Mouse (Mus musculus) midbrain, embryonic 10.5 days (tissue): ENCODE measurements around the gene Pid1. TPM values are rescaled to one million over a fixed set of nuclear protein-coding genes. Genes with fewer than 3 reads are reported as not detected.

Experiments used
- DNase-seq: peaks from one replicate; pipeline ENCODE4 v3.0.0-alpha.2; 2017; ENCODE audit warnings: low spot score
- H3K27ac ChIP-seq: fragments of 300-500 bp; sonication (generic); replicated peaks from 2 replicates; pipeline ENCODE4 v1.5.1; 2016; ENCODE audit warnings: mild to moderate bottlenecking
- H3K27me3 ChIP-seq: fragments of 300-500 bp; sonication (generic); 2 replicates; pipeline ENCODE4 v1.6.1; 2016; ENCODE audit warnings: low read depth, mild to moderate bottlenecking; ENCODE audit not compliant: poor library complexity, severe bottlenecking
- H3K36me3 ChIP-seq: fragments of 300-500 bp; sonication (generic); 2 replicates; pipeline ENCODE4 v1.6.1; 2016; ENCODE audit warnings: mild to moderate bottlenecking, moderate library complexity
- H3K4me1 ChIP-seq: fragments of 300-500 bp; sonication (generic); 2 replicates; pipeline ENCODE4 v1.6.1; 2016
- H3K4me3 ChIP-seq: fragments of 300-500 bp; sonication (generic); 2 replicates; pipeline ENCODE4 v1.5.1; 2016; ENCODE audit warnings: mild to moderate bottlenecking, moderate library complexity
- H3K9me3 ChIP-seq: fragments of 300-500 bp; sonication (generic); replicated peaks from 2 replicates; pipeline ENCODE4 v1.6.1; 2016; ENCODE audit warnings: mild to moderate bottlenecking
- WGBS: fragments of 180-500 bp; shearing (Covaris S2); methylation state at CpG from one replicate; pipeline ENCODE4 v1.1.7; 2016; 5-methylcytosine and 5-hydroxymethylcytosine counted together
- polyA plus RNA-seq: library from polyadenylated mRNA; unstranded; fragments of >200 nt; fragmentation: Nextera tagmentation; extraction: Ambion mirVana; gene quantifications from 2 replicates; pipeline ENCODE4 v1.2.1, GENCODE M21; 2016

Gene Pid1
- polyA plus RNA-seq, 1 experiment from 2014 or later, result 9.6 TPM

DNA sequence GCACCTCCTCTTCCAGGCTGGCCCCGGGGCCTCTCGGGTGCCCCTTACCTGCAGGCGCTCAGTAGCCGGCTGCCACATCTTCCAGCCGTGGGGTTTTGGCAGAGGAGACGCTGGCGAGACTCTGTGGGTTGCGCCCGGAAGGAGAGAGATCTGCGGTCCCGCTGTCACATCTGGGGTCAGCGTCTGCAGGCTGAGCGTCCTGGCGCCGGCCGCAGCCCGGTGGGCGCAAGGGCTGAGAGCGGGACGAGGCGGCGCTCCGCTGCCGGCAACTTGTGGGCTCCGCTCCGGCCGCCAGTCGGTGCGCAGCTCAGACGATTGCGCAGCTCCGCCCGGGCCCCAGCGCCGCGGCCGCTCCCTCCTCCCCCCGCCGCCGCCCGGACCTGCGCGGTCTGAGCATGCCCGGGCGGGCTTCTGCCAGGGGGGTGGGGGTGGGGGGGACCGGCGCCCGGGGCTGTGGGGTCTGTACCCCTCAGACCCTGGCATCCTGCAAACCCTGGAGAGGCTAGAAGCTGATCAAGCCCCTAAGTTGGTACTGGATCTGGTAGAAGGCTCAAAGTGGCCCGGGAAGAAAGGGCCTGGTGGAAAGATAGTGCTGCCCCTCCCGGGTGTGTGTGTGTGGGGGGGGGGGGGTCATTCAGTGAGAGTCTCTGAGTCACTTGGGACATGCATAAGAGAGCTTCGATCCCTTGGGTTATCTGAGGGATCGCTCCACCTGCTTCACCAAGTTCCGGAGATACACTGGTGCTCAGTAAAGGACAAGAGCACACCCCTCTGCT is 79.5 kb downstream of the Pid1 start:
- H3K27ac ChIP-seq, result peak overlapping the region; percentile 81
- peak; percentile 69 for DNase-seq
- peaks cover 31% of the 10 kb centered on the region for H3K27me3 ChIP-seq
- no peaks in the 10 kb centered on the region for H3K36me3 ChIP-seq
- no peaks in the 10 kb centered on the region for H3K9me3 ChIP-seq
- H3K4me1 ChIP-seq, result peaks cover 15% of the 10 kb centered on the region
- H3K4me3 ChIP-seq, result peak overlapping the region; percentile 69
- WGBS, result 3% methylated on average over 45 of the region's 53 CpGs

DNA sequence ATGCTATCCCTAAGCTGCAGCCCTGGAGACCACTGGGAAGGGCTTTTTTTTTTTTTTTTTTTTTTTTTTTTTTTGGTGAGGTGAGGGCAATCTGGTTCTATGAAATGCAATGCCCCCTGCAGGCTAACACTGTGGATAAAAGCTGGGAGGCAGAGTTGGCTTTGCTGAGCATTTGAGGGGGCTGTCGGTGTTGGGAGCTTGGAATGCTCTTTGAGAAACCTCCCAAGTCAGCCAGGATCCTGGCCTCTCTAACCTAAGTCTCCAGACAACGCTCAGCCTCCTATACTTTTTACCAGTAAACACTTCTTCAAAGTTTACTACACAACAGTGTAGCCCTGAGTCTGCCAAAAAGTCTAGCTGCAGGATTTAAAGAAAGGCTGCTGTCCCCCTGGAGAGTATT is 80.9 kb downstream of the Pid1 start:
- DNase-seq, result no peak
- Histone ChIP-seq H3K4me3 (peak overlapping the region; percentile 69), H3K36me3 (no peaks in the 10 kb centered on the region), H3K9me3 (no peaks in the 10 kb centered on the region), H3K4me1 (peaks cover 15% of the 10 kb centered on the region), H3K27me3 (peaks cover 31% of the 10 kb centered on the region), H3K27ac (no peak overlapping the region)
- WGBS, result 7% methylated on average over 2 of the region's 2 CpGs

DNA sequence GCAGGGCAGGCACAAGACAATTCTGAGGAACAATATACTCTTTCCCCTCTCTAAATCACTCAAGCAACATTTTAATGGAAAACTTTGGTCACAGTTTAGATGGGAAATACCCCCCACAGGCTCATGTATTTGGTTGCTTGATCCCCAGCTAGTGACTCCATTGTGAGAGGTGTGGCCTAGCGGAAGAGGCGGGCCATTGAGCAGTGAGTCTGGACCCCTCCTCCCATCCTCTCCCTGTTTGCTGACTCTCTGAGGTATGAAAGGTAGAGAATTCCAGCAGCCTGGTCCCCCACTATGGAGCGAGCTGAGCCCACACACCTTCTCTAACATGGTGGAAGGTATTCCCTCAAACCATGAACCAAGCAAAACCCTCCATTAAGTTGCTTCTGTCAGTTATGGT is 83.8 kb downstream of the Pid1 start:
- Histone ChIP-seq H3K9me3 (no peaks in the 10 kb centered on the region), H3K27ac (no peak overlapping the region), H3K36me3 (no peaks in the 10 kb centered on the region), H3K4me3 (no peak overlapping the region), H3K4me1 (peaks cover 15% of the 10 kb centered on the region), H3K27me3 (peaks cover 23% of the 10 kb centered on the region)
- WGBS, result 87% methylated on average over 3 of the region's 3 CpGs
- DNase-seq, result no peak

DNA sequence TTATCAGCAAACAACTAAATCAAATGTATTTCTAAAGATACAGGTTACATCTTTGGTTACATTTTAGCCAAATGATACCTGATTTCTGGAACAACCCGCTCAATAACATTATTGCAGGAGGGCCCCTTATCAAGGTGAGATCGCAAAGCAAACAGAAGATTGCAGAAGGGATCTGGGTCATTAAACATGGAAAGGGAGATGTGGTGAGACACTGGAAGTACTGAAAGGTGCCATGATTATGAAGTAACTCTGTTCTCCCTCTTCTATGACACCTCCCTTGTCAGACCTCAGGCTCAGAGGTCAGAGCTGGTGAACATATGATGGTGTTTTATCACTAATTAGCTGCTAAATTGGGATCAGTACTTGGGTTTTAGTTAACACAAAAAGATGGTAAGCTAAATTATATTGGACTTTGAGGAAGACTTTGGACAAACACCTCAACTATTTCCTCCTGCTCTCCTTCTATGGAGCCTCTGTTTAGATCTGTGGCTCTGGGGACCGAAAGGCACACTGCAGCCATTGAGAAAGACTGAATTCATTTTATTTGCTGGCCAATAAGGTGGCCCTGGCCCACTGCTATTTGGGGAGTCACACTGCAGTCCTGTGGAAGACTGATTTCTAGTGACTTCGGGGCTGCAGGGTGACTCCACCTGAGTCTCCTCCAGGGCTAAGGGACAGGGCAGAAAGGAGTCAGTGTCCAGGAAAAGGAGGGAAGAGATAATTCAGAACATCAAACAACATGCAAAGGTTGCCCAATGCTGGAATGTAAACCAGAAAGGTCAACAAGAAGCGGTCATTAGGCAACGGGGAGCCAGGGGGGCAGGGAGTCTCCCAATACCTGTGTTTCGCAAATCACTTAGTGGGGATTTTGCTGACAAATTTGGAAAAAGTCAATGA is 85.4 kb downstream of the Pid1 start:
- WGBS, result 87% methylated on average over 7 of the region's 7 CpGs
- H3K9me3 ChIP-seq, result no peaks in the 10 kb centered on the region
- no peak for DNase-seq
- no peak overlapping the region for H3K27ac ChIP-seq
- H3K27me3 ChIP-seq, result peaks cover 10% of the 10 kb centered on the region
- peaks cover 3% of the 10 kb centered on the region; the same call in 1 of the 2 replicates for H3K4me1 ChIP-seq
- no peak overlapping the region for H3K4me3 ChIP-seq
- no peaks in the 10 kb centered on the region for H3K36me3 ChIP-seq

DNA sequence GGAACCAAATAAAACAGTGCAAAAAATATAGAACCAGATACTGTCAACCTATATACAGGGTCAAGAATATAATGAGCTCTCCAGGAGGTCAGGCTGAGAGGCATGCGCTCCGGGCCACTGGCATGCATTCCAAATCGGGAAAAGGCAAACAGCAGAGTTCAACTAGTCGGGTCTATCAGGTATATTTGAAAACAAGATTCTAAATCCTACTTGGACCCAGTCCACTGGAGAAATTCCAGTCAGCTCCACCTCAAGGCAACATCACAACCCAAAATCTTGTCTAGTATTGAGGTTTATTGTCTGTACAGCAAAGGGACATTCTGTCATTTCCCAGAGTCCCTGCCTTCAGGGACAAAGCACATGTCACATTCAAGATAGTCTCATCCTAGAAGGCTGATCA is 91.0 kb downstream of the Pid1 start:
- 78% methylated on average over 4 of the region's 4 CpGs for WGBS
- no peaks in the 10 kb centered on the region for H3K4me1 ChIP-seq

DNA sequence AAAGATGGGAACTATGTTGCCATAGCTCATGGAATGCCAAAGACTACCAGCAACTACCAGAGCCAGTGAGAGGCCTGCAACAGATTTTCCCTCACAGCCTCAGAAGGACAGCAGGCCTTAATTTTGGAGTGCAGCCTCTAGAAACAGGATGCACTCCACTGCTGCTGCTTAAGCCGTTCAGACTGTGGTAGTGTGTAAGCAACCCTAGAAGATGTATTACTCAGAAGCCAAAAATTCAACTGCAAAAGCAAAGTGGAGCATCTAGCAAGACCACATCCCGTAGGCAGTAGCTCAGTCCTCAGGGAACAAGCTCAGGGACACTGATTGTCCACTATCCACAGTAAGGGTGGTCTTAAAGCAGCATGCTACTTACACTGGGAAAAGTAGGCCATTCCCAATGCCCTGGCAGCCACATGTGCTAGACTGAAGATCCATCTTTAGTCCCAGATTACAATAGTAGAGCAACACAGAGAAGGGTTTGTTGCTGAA is 92.2 kb downstream of the Pid1 start:
- Histone ChIP-seq H3K9me3 (no peaks in the 10 kb centered on the region), H3K36me3 (no peaks in the 10 kb centered on the region), H3K27me3 (no peaks in the 10 kb centered on the region), H3K4me1 (no peaks in the 10 kb centered on the region), H3K4me3 (no peak overlapping the region), H3K27ac (no peak overlapping the region)
- 76% methylated on average over 2 of the region's 2 CpGs for WGBS
- DNase-seq, result no peak

More for the DNA sequence above, 91.0 kb downstream of the Pid1 start:
- Histone ChIP-seq H3K27me3 (no peaks in the 10 kb centered on the region), H3K4me3 (no peak overlapping the region), H3K27ac (no peak overlapping the region), H3K36me3 (no peaks in the 10 kb centered on the region), H3K9me3 (no peaks in the 10 kb centered on the region)
- DNase-seq, result no peak

DNA sequence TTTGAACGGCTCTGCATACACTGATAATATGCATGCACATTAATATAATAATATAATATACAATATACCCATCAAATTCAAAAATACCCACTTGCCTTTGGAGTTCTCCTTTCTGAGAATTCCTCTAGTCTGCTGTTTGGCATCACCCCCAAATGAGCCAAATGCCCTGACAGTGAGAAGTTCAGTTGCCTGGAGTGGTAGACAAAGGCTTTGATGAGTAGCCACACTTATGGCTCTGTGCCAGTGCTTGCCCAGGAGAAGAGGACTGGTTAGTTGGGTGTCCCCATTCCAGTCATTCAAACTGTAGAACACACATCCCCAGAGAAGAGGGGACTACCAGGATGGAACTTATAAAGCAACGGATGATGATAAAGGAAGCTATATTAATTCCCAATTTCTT is 106.3 kb downstream of the Pid1 start:
- Histone ChIP-seq H3K36me3 (no peaks in the 10 kb centered on the region), H3K9me3 (no peaks in the 10 kb centered on the region), H3K27ac (no peak overlapping the region), H3K4me1 (no peaks in the 10 kb centered on the region), H3K4me3 (no peak overlapping the region), H3K27me3 (no peaks in the 10 kb centered on the region)
- WGBS, result 83% methylated on average over 2 of the region's 2 CpGs
- no peak for DNase-seq

DNA sequence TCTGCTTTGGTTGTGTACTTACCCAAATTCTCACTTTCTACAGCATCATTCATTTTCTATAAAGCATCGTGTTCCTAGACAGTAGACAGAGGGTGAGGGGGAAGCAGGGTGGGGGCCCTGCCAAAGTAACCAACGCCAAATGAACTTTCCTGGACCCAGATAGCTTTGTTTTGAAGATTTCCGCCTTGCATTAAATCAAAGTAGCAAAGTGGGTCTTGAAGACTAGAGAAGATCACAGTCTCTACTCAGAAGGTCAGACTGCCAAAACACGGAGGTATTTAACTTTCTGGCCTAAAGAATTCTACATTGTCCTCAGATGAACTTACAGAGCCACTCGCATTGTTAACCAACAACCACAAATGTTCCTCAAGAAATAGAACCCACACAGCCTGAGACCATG is 109.6 kb downstream of the Pid1 start:
- Histone ChIP-seq H3K36me3 (no peaks in the 10 kb centered on the region), H3K27ac (no peak overlapping the region), H3K9me3 (no peaks in the 10 kb centered on the region), H3K27me3 (no peaks in the 10 kb centered on the region), H3K4me1 (no peaks in the 10 kb centered on the region), H3K4me3 (no peak overlapping the region)
- WGBS, result 89% methylated on average over 5 of the region's 5 CpGs
- DNase-seq, result no peak

DNA sequence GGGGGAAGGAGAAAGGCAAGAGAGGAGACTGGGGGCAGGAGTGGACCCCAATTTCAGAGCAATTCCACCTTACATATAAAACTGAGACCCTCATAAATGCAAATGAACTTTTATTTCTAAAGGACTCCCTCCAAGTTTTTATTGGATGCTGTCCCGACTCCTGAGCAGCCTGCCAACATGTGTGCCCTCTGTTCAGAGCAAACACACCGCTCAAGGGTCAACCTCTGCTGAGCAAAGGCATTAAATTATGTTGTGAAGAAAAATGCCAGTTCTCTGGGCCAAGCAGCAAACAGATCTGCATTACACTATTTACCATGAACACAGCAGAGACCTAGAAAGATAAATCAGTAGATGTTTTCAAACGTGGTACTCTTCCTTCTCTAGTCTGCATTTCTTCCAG is 110.1 kb downstream of the Pid1 start:
- no peaks in the 10 kb centered on the region for H3K9me3 ChIP-seq
- no peak overlapping the region for H3K4me3 ChIP-seq
- DNase-seq, result no peak
- WGBS, result 71% methylated on average over 3 of the region's 3 CpGs
- H3K4me1 ChIP-seq, result no peaks in the 10 kb centered on the region
- no peaks in the 10 kb centered on the region for H3K36me3 ChIP-seq
- H3K27ac ChIP-seq, result no peak overlapping the region
- H3K27me3 ChIP-seq, result no peaks in the 10 kb centered on the region

DNA sequence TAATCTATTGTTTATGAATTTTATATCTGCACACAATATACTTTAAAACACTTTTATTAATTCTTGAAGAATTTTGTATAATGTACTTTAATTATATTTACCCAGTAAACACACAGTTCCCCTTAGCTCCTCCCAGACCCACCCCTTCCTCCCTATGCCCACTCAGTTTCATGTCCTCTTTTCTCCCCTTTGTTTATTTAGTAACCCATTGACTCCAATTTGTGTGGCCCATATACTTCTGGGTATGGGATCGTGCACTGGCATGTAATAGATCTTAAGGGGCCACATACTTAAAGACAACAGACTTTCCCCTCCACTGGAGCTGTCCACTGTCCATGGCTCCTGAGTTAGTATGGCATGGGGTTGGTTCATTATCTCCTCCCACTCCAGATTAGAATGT is 112.8 kb downstream of the Pid1 start:
- no peaks in the 10 kb centered on the region for H3K4me1 ChIP-seq
- H3K36me3 ChIP-seq, result no peaks in the 10 kb centered on the region
- H3K27ac ChIP-seq, result no peak overlapping the region
- no peaks in the 10 kb centered on the region for H3K9me3 ChIP-seq
- DNase-seq, result no peak
- no peak overlapping the region for H3K4me3 ChIP-seq
- H3K27me3 ChIP-seq, result no peaks in the 10 kb centered on the region
- WGBS, result 71% methylated on average over 1 of the region's 1 CpGs

DNA sequence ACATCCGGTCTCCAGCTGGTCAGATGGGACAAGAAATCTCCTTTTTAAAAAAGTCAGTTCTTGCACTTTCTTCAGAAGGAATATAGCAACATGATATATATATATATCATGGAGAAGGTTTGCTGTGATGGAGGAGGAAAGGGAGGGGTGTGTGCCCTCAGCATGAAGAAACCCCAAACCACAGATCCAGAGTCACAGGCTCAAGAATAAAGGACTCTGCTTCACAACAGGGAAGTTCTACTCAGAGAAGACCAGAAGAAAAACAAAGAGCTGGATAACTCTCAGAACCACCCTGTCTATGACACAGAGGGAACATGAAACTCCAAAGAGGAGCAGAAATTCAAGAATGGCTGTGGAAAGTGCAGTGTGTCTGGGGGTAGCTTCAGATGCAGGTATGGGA is 113.2 kb downstream of the Pid1 start:
- Histone ChIP-seq H3K27ac (no peak overlapping the region), H3K27me3 (no peaks in the 10 kb centered on the region), H3K4me3 (no peak overlapping the region), H3K4me1 (no peaks in the 10 kb centered on the region), H3K9me3 (no peaks in the 10 kb centered on the region), H3K36me3 (no peaks in the 10 kb centered on the region)
- 91% methylated on average over 1 of the region's 1 CpGs for WGBS
- DNase-seq, result no peak

DNA sequence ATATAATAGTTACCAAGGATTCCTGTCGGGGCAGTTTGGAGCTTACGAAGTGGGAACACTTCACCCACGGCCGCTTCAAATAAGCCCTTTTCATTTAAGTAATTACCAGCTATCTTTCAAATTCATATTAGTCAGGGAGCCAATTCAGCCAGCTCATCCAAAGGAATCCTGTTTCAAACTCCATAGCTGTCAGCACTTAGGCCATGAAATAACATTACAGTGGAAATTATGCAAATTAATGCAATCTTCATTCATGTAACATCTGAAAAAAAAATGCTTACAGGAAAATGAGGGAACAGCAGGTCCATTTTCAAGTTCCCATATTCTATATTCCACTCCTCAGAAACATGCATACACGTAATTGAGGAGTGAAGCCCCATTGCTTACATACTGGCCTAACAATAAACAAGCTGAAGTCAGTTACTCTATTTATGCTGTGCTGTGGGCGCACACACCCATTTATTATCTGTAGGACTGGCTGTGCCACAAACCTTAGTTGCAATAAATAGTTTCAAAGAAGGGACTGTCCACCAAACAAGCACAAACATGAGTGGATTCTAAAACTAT is 114.1 kb downstream of the Pid1 start:
- no peak for DNase-seq
- no peaks in the 10 kb centered on the region for H3K4me1 ChIP-seq
- no peaks in the 10 kb centered on the region for H3K36me3 ChIP-seq
- WGBS, result 88% methylated on average over 6 of the region's 6 CpGs
- H3K9me3 ChIP-seq, result no peaks in the 10 kb centered on the region
- no peak overlapping the region for H3K27ac ChIP-seq
- no peak overlapping the region for H3K4me3 ChIP-seq
- no peaks in the 10 kb centered on the region for H3K27me3 ChIP-seq

DNA sequence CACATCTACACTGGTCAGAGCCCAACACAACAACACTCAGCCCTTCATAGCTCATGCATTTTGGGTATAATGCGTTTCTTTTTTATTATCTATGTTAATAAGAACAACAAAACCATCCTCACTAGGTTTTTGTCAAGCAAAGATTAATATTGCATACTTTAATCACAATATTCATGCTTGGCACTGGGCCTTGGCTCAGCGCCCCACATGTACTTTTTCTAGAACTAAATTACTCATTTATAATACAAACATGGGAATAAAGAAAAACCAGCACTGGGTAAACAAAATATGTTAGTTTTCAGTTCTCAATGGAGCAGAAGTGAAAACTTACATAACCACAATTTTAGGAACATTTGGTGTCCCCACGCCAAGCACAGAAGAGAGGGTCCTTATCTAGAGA is 116.9 kb downstream of the Pid1 start:
- 92% methylated on average over 3 of the region's 3 CpGs for WGBS
- Histone ChIP-seq H3K4me1 (no peaks in the 10 kb centered on the region), H3K4me3 (no peak overlapping the region), H3K9me3 (no peaks in the 10 kb centered on the region), H3K36me3 (no peaks in the 10 kb centered on the region), H3K27me3 (no peaks in the 10 kb centered on the region), H3K27ac (no peak overlapping the region)
- DNase-seq, result no peak
